Mouse (Mus musculus) liver, embryonic 16.5 days (tissue): ENCODE results near the gene Ift81. TPM values are rescaled to one million over a fixed set of nuclear protein-coding genes. Genes with fewer than 3 reads are reported as not detected.

Experiments
- ATAC-seq: fragments of 200-750 bp; cut with Nextera tagmentation; 2 replicates; pipeline ENCODE4 v1.8.0; 2017; ENCODE audit warnings: low read depth, mild to moderate bottlenecking, moderate number of reproducible peaks, moderate library complexity
- H3K27ac ChIP-seq: fragments of 300-500 bp; sonication (generic); 2 replicates; pipeline ENCODE4 v1.5.1; 2014; ENCODE audit warnings: mild to moderate bottlenecking, low read length
- H3K27me3 ChIP-seq: fragments of 300-500 bp; sonication (generic); 2 replicates; pipeline ENCODE4 v1.6.1; 2014; ENCODE audit warnings: low read depth, low read length, mixed read lengths; ENCODE audit not compliant: control insufficient read depth, insufficient read depth
- H3K36me3 ChIP-seq: fragments of 300-500 bp; sonication (generic); 2 replicates; pipeline ENCODE4 v1.6.1; 2014; ENCODE audit warnings: mild to moderate bottlenecking; ENCODE audit not compliant: control insufficient read depth, insufficient read depth
- H3K4me1 ChIP-seq: fragments of 300-500 bp; sonication (generic); 2 replicates; pipeline ENCODE4 v1.6.1; 2014; ENCODE audit warnings: low read depth, low read length, mixed read lengths; ENCODE audit not compliant: control insufficient read depth
- H3K4me2 ChIP-seq: fragments of 300-500 bp; sonication (generic); 2 replicates; pipeline ENCODE4 v1.6.1; 2014; ENCODE audit warnings: low read depth, low read length, mixed read lengths
- H3K4me3 ChIP-seq: fragments of 300-500 bp; sonication (generic); 2 replicates; pipeline ENCODE4 v1.5.1; 2014; ENCODE audit warnings: low read depth, mild to moderate bottlenecking, low read length
- H3K9ac ChIP-seq: fragments of 300-500 bp; sonication (generic); 2 replicates; pipeline ENCODE4 v1.6.1; 2014; ENCODE audit warnings: low read depth, low read length
- H3K9me3 ChIP-seq: fragments of 300-500 bp; sonication (generic); replicated peaks from 2 replicates; pipeline ENCODE4 v1.6.1; 2016; ENCODE audit warnings: low read length; ENCODE audit not compliant: control insufficient read depth
- WGBS: fragments of 180-500 bp; shearing (Covaris S2); extraction: QIAGEN DNeasy Blood & Tissue Kit; methylation state at CpG from one replicate; pipeline ENCODE4 v1.1.7; 2014; ENCODE audit not compliant: insufficient replicate concordance; 5-methylcytosine and 5-hydroxymethylcytosine counted together
- polyA plus RNA-seq: library from polyadenylated mRNA; unstranded; fragments of >200 nt; fragmentation: Nextera tagmentation; extraction: Ambion mirVana; gene quantifications from 2 replicates; pipeline ENCODE4 v1.2.1, GENCODE M21; 2015

Ift81 gene
- polyA plus RNA-seq, 1 experiment from 2014 or later: 1.9 TPM

DNA sequence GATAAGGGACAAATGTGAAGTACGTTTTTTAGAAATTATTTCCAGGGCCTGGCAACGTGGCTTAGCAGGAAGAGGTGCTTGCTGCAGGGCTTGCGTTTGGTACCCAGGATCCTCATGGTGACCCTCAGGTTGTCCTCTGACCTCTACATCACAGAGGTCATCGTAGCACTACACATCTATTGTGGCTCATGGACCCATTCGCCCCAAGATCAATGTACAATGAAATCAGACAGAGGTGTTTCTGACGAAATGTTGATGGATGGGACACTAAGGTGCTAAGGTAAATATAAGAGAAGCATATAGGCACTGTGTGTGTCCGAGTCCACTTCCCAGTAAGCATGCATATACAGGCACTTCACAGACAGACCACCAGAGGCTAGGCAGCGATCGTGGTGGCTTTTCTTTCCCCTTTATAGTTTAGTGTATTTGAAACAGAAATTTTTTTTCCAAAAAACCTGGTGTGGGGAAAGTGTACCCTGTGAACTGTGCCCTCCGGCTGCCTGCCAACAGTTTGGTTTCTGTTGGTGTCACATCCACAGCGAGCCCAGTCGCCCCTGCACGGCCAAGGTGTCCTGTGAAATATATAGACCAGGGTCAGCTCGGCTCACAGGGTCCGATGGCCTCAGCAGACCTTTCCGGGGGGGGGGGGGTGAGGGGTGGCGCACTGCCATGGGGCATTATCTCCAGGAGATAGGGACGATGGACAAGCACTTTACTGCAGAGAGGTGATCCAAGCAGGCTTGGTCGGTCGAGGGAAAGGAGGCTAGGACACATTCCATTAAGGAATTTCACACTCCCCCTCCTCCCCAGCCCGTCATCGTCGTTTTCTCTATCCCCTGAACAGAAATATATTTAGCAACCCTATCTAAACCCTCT lies 93.8 kb downstream of the Ift81 start:
- WGBS: 46% methylated on average over 23 of the region's 23 CpGs
- ATAC-seq: peak; percentile 50
- no peaks in the 10 kb centered on the region for H3K27me3 ChIP-seq
- no peak overlapping the region for H3K9ac ChIP-seq
- no peak overlapping the region for H3K27ac ChIP-seq
- no peaks in the 10 kb centered on the region for H3K36me3 ChIP-seq
- no peaks in the 10 kb centered on the region for H3K9me3 ChIP-seq
- peaks cover 5% of the 10 kb centered on the region; the same call in 1 of the 2 replicates for H3K4me1 ChIP-seq
- no peak overlapping the region for H3K4me2 ChIP-seq
- no peak overlapping the region for H3K4me3 ChIP-seq

DNA sequence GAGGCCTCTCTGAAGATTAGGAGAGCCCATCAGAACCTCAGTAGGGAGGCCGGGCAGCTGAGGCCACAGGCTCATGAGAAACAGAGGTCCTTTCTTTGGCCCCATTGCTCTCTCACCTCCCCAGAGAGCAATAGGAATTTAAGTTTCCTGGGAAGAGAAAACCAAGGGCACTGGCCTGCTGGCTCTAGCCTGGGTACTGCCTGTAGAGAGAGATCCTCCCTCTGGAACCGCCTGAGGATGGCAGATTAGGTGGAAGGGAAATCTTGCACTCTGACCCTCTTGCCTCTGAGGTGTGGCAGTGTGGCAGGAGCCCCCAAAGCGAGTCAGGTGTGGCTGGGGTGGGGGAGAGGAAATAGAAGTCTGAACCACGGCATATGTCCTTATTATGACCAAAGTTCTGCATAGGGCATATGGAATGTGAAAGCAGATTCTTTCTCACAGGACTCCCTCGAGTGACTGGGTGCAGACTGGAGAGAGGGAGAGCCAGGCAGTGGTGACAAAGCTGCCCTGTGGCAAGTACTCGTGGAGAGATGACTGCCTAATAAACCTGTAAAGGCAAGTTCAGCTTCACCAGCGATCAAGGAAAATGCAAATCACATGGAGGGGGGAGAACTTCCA lies 95.2 kb downstream of the Ift81 start:
- H3K27ac ChIP-seq: no peak overlapping the region
- WGBS: 36% methylated on average over 7 of the region's 7 CpGs

DNA sequence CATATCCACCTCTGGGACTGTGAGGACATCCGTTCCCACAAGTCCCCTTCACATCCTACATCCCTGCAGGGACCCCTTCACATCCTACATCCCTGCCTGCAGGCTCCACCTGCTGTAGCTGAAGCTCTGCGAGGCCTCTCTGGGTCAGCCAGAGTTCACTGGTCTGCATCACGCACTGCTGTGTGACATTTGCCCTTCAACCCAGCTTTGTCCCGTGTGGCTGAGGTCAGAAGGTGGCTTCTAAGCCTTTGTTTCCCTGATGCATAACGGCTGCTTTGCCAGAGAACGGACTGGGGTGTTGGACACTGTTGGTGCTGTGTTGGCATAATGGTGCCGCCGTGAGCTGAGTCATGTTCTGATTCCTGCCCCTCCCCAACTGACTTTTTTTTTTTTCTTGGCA lies 96.1 kb downstream of the Ift81 start:
- ATAC-seq: no peak
- WGBS: 57% methylated on average over 8 of the region's 8 CpGs
- Histone ChIP-seq H3K4me1 (no peaks in the 10 kb centered on the region; the same call in 1 of the 2 replicates), H3K9me3 (no peaks in the 10 kb centered on the region), H3K4me3 (no peak overlapping the region), H3K27ac (no peak overlapping the region), H3K4me2 (no peak overlapping the region), H3K9ac (no peak overlapping the region), H3K27me3 (no peaks in the 10 kb centered on the region), H3K36me3 (no peaks in the 10 kb centered on the region)

More for the DNA sequence above, 95.2 kb downstream of the Ift81 start:
- Histone ChIP-seq H3K4me2 (no peak overlapping the region), H3K9ac (no peak overlapping the region), H3K9me3 (no peaks in the 10 kb centered on the region), H3K36me3 (no peaks in the 10 kb centered on the region), H3K4me1 (no peaks in the 10 kb centered on the region), H3K27me3 (no peaks in the 10 kb centered on the region), H3K4me3 (no peak overlapping the region)
- no peak for ATAC-seq

DNA sequence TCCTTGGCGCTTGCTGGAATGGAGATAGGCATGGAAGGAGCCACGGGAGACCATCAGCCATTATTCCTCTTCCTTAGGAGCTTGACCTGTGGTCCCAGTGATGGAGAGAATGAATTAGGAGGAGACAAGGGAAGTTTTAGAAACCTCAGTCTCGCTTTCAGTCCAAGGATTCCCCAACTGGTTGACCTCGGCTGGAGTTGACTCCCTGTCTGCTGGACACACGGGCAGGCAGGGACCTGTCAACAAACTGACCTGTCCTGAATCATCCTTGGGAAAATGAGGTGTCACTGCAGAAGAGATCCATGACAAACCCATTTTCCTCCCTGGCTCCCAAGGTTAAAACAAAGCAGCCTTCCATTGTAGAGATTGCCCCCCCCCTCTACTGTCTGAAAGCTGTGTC lies 97.4 kb downstream of the Ift81 start:
- Histone ChIP-seq H3K9me3 (no peaks in the 10 kb centered on the region), H3K4me1 (no peaks in the 10 kb centered on the region; the same call in 1 of the 2 replicates), H3K4me3 (no peak overlapping the region), H3K9ac (no peak overlapping the region), H3K36me3 (no peaks in the 10 kb centered on the region), H3K4me2 (no peak overlapping the region), H3K27ac (no peak overlapping the region), H3K27me3 (no peaks in the 10 kb centered on the region)
- 56% methylated on average over 5 of the region's 5 CpGs for WGBS
- no peak for ATAC-seq

DNA sequence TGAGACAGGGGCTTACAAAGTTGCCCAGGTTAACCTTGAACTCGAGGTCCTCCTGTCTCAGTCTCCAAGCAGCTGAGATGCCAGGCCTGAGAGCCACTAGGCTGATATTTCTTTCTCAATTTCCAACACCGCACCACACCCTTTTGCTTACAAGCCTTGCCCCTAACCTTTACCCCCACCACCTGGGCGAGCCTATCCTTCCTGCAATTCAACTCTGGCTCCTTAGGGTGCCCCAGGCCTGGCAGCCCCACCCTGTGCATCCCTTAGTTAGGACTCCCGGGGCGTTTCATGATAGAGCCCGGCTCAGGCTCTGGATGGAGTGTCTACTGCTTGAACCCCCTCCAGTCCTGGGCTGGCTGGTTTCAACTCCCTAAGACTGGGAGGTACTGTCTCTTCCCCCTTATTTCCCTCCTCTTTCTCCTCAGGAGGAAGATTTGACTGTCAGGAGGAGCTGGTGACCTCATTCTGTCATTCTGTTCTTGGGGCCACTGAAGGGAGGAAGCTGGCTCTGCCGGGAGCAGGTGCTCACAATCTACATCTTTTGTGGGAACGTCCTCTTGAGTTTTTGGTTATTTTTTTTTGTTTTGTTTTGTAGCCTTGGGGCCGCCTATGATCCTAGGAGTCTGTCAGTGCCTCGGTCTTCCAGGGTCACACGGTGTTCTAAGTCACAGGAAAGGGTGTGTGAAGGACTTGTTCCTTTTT lies 98.1 kb downstream of the Ift81 start:
- 57% methylated on average over 11 of the region's 11 CpGs for WGBS
- no peak for ATAC-seq
- Histone ChIP-seq H3K9ac (no peak overlapping the region), H3K27me3 (no peaks in the 10 kb centered on the region), H3K4me2 (no peak overlapping the region), H3K27ac (no peak overlapping the region), H3K4me3 (no peak overlapping the region), H3K36me3 (no peaks in the 10 kb centered on the region), H3K9me3 (no peaks in the 10 kb centered on the region), H3K4me1 (no peaks in the 10 kb centered on the region; the same call in 1 of the 2 replicates)

DNA sequence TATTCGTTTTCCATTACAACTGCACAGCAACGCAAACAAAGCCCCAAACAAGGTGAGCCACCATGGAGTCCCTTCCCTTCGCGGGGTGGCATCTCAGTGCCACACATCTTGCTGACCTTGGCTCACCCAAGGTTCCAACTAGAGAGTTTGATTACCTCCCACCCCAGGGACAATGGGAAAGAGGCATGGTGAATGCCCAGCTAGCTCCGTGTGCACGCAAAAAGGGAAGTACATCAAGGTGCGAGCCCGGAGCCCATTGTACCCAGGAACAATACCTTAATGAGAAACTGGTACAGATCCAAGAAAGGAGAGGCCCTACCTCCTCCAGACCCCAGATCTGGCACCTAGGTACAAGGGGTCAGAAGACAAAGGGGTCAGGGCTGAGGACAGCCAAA lies 100.2 kb downstream of the Ift81 start:
- Histone ChIP-seq H3K27me3 (no peaks in the 10 kb centered on the region), H3K4me1 (no peaks in the 10 kb centered on the region; the same call in 1 of the 2 replicates), H3K9me3 (no peaks in the 10 kb centered on the region), H3K27ac (no peak overlapping the region), H3K4me2 (no peak overlapping the region), H3K9ac (no peak overlapping the region), H3K36me3 (no peaks in the 10 kb centered on the region), H3K4me3 (no peak overlapping the region)
- WGBS: 21% methylated on average over 8 of the region's 8 CpGs
- ATAC-seq: no peak

DNA sequence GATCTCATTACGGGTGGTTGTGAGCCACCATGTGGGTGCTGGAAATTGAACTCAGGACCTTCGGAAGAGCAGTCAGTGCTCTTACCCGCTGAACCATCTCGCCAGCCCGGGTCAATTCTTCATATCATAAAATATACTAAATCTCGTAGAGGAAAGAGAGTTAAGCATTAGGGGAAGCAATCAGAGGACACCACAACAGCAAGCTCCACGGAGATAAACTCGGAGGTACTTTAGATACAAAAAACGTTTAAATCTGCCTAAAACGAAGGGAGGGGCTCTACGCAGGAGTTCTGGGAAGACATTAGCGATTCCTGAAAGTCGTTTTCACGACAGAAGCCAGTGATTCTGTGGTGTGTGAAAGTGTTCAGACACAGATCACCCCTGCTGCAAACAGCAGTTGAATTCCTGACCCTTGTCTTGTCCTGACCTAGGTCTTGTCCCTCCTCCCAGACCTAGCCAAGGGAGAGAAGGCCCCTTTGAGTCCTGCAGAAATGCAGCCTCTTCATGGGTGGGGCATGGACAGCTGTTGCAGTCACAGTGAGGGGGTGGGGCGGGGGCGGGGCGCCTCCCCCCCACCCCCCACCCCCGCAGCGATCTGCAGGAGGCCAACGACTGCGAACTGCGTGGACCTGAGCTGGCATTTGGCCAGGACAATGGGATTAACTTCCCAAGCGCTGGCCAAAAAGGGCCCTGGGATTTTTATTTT lies 100.7 kb downstream of the Ift81 start:
- H3K9ac ChIP-seq: no peak overlapping the region
- no peak overlapping the region for H3K4me3 ChIP-seq
- ATAC-seq: no peak
- WGBS: 30% methylated on average over 22 of the region's 23 CpGs
- H3K27ac ChIP-seq: no peak overlapping the region
- no peak overlapping the region for H3K4me2 ChIP-seq
- no peaks in the 10 kb centered on the region; the same call in 1 of the 2 replicates for H3K4me1 ChIP-seq
- H3K36me3 ChIP-seq: no peaks in the 10 kb centered on the region
- no peaks in the 10 kb centered on the region for H3K9me3 ChIP-seq
- no peaks in the 10 kb centered on the region for H3K27me3 ChIP-seq

DNA sequence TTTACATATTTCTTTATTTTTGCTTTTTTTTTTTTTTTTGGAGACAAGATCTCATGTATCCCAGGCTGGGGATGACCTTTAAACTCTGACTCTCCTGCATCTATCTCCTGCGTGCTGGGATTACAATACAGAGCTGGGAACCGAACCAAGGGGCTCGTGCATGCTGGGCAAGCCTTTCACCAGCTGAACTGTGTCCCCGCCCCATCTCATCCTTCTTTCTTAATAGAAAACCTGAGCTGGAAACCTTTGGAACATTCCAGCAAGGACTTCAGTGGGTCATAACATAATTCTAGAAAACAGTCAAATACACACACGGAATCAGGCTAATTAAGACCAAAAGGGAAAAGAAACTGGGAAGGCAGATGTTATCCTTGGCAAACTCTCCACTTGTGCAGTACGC lies 102.3 kb downstream of the Ift81 start:
- 70% methylated on average over 6 of the region's 6 CpGs for WGBS
- Histone ChIP-seq H3K27me3 (no peaks in the 10 kb centered on the region), H3K36me3 (no peaks in the 10 kb centered on the region), H3K9me3 (no peaks in the 10 kb centered on the region), H3K4me3 (no peak overlapping the region), H3K9ac (no peak overlapping the region), H3K4me2 (no peak overlapping the region), H3K27ac (no peak overlapping the region), H3K4me1 (no peaks in the 10 kb centered on the region; the same call in 1 of the 2 replicates)
- ATAC-seq: no peak
